Mouse (Mus musculus) yolk sac, embryonic 10.5 days (tissue): Measurements from ENCODE around the gene Kif5a.

Source experiments
- DNase-seq: peaks from one replicate; pipeline ENCODE4 v3.0.0-alpha.2; 2017; ENCODE audit warnings: low spot score

Gene Kif5a

GRCm38 (mm10) chr10:127265727-127266111 is 2.6 kb upstream of the Kif5a start:
- DNase-seq: peak; percentile 10

DNA sequence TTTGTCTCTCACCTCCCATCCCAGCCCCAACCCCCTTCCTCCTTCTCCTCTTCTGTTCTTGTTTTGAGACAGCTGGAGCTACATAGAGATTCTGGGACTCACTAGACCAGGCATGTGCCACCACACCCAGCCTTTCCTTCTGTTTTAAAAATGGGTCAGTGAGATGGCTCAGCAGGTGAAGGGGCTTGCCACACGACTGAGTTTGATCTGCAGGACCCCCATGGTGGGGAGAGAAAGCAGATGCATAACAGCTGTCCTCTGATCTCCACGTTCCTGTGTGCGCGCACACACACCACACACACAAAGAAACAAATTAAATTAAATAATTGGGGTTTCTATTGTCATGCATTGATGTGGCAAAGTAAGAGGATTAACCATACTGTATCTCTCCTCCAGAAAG is 1.8 kb upstream of the Kif5a start:
- no peak for DNase-seq

GRCm38 (mm10) chr10:127264336-127264735 is 1.2 kb upstream of the Kif5a start:
- no peak for DNase-seq

DNA sequence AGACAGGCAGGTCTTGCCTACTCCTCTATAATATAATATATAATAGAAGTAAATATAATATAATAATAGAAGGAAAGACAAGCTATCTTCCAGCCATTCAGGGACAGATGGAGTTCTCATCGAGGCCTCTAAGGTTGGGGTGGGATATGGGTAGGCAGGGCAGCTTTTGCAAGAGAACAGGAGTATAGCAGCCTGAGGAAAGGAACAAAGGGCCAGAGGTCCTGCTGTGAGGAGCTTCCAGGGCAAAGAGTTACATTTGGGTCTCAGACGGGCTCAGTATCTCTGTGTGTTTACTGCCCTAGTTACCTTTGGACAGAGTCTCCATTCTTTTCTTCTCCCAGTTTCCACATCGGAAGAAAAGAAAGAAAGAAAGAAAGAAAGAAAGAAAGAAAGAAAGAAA is 483 bp upstream of the Kif5a start:
- DNase-seq: no peak

DNA sequence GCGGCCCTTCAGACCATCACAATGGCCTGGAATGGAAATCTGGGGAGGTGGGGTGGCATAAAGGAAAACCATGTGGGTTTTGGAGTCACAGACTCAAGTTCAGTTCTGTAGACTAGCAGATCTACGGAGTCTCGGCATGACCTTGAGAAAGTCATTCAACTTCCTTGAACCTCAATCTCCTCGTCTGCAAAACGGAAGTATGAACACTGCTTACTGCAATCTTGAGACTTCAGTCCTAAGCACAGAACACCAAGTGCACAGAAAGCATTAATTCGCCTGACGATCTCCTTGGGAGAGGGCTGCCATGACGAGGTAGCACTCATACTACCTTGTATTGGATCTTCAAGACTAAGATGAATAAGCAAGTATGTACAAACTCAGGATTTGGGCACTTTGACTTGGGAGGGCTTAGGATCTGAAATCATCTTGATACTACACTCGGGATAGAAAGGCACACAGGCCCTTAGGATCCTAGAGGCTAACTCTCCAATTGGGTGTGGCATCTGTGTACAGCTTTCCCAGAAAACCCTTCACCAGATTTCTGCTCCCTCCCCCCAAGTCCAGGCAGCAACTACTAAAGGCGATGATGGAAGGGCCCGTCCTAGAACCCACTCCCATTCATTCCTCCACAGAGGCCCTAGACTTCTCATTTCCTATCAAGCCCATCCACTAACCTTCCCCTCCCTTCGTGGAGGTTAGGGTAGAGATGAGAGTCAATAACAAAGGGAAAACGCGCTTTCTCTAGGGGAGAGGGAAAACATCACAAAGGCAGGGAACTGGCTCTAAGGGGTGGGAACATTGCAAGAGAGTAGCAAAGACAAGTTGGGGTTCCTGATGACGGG is 1.2 kb downstream of the Kif5a start:
- DNase-seq: no peak

DNA sequence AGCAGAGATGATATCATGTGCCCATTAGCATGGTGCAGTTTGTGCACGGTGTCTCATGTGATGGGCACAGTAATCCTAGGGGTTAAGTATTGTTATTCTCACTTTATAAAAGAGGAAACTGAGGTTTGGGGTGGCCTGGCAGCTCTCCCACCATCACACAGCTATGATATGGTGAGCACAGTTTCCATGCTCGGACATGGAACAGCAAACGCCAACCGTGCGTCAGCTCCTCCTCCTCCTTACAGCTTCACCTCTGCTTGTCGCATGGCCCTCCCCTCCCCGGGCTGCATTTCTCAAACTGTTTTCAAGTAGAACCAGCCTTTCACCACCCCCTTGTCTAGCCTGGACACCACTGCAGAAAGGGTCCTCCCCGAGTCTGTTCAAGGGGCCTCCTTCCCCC is 4.7 kb downstream of the Kif5a start:
- DNase-seq: no peak

DNA sequence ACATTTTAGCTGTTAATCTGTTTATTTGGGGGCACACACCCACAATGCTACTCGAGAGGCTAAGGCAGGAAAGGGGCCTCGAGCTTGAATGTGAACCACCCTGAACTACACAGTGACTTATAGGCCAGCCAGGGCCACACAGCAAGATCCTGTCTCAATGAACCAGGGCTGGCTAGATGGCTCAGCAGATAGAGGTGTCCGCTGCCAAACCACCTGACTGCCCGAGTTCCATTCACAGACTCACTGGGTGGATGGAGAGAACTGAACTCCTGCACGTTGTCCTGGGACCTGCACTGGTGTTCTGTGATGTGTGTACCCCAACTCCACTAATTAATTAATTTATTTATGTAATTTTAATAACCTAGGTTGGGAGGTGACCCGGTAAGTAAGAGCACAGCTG is 5.4 kb downstream of the Kif5a start:
- DNase-seq: no peak

DNA sequence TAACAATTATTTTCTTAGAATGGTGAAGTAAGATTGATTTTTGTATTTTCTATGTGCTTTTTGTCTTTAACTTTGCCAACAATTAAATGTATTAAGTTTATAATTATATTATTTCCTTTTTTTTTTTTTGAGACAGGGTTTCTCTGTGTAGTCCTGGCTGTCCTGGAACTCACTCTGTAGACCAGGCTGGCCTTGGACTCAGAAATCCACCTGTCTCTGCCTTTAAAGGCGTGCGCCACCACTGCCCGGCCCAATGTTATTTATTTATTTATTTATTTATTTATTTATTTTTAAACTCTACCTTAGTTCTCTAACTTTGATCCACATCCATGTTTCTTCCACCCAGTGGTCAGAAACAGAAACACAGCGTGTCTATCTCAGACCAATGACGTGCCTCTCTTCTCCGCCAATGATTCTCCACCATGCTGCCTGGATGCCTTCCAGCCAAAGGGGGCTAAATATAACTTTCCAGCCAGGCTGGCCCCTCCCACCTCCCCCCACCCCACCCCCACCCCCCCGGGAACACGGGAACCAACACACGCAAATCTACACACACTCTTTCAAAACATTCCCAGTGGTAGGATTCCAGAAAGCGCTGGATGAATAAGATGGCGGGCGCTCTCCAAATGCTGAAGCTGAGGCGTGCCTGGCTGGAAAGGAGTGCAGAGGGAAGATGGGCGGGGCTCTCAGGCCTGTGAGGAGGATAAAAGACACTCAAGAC is 7.4 kb downstream of the Kif5a start:
- peak; percentile 66 for DNase-seq

DNA sequence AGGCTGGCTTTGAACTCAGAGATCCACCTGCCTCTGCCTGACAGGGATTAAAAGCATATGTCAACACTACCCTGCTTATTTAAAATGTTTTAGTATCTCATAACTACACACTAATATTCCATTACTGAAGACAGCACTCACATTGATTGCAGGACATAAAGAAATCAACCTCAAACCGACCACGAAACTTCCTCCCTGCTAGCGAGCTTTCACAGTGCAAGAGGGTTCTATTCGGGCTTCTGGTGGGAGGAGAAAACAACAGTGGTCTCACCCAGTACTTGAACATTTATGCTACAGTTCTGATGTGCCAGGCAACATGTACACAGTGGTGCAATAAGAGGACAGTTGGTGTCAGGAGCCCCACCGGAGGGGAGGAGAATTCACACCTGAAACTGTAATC is 12.3 kb downstream of the Kif5a start:
- DNase-seq: no peak

GRCm38 (mm10) chr10:127238241-127238824 is 24.8 kb downstream of the Kif5a start:
- DNase-seq: no peak

GRCm38 (mm10) chr10:127236541-127236940 is 26.6 kb downstream of the Kif5a start:
- no peak for DNase-seq

- no peak for DNase-seq
Measured at GRCm38 (mm10) chr10:127233141-127233540, 30.0 kb downstream of the Kif5a start.

DNA sequence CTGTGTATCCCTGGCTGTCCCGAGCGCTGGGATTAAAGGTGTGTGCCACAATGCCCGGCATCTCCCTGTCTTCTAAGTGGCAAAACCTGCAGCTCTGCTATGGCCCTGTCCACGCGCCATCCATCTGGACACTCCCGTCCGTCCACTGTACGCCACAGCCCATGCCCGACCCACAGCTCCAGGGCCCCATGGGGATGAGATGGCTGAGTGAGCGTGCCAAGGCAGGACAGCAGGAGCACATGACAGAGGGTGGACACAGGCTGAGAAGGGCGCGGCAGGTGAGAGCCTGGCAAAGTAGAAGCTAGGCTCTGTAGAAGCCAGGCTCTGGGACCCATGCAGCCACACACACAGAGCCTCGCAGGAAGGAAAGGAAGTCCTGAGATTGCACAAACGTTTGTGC is 31.4 kb downstream of the Kif5a start:
- no peak for DNase-seq

DNA sequence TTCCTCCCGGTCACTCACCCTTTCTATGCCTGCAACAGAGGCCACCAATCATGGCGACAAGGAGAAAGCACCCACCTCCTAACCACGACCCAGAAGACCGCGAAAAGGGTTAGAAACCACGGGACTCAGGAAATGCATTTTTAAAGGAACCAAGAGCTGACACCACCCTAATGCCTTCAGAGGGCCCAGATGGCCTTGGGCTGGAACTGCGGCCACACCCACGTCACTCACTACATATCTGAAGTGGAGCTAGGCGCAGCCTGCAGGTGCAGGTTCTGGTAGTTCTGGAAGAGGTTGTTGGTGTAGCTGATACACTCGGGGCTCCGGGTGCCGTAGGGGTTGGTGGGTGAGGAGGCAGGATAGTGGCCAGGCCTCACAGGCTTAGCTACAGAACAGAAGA is 32.5 kb downstream of the Kif5a start:
- no peak for DNase-seq

DNA sequence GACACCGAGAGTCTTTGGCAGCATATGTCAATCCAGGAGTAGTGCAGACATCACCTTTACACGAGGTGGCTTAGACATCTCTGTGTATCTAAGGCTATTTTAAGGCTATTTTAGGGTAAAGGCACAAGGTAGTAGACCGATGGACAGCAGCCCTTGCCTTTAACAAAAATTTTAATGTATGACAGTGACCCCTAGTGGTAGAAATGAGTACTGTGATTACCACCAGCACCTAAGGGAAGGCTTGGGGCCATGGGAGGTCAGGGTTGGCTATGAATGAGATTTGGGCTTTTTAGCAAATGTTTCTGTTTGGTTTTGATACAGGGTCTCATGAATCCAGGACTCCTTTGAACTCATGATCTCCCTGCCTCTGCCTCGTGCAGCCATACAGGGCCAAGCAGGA is 34.3 kb downstream of the Kif5a start:
- peak; percentile 44 for DNase-seq

- no peak for DNase-seq
Measured at GRCm38 (mm10) chr10:127227163-127227562, 36.0 kb downstream of the Kif5a start.

DNA sequence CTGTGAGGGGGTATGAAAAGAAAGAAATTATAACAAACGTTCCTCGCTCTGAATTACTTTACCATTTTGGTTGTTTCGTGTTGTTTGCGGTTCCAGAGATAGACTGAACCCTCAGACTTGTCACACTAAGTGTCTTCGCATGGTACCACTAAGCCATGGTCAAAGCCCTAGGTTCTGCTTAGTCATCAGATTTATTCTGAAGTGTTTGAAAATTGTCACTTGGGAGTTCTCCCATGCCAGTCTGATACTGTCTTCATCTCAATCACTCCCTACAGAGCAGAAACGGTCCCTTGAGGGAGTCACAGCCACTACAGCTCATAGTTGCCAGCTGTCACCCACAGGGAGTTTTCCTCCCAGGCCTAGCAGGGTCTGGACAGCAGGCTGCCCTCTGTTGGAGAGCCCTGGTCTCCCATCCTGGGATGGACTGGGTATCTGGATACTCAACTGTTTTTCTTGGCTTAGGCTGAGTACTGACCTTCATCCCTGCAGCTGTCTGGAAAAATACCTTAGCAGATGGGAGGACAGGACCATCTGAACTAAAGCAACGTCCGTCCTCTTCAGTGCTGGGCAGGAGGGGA is 36.7 kb downstream of the Kif5a start:
- no peak for DNase-seq

DNA sequence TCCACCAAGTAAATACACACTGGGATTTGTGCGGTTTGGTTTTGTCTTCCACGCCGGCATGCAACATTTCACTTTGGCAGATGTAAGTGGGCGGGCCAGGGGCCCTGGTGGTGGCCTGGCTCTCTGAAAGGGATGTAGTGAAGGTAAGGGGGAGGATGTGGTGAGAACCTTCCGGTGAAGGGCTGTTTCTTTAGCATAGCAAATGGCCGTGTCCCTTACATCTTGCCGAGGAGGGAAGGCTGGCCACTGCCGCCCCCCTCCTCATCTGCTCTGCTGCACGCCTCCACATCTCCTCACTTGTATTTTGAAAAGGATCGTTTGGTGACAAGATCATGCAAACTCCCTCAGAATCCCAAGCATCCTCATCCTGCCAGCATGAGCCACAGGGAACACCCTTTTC is 37.4 kb downstream of the Kif5a start:
- DNase-seq: no peak

DNA sequence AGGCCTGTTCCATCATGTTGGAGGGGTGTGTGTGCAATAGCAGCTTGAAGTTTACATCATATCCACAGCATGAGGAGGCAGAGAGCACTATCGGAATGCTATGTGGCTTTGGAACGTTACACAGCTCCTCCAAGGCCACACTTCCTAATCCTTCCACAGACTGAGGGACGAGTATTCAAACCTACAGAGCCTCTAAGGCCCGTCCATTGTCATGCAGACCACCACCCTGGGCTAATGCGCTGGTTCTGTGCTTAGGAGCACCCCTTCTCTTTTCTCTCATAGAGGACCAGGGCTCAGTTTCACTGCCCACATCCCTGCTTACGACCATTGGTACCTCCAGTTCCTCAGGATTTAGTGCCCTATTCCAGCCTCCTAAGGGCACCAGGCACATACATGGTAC is 37.9 kb downstream of the Kif5a start:
- DNase-seq: no peak

DNA sequence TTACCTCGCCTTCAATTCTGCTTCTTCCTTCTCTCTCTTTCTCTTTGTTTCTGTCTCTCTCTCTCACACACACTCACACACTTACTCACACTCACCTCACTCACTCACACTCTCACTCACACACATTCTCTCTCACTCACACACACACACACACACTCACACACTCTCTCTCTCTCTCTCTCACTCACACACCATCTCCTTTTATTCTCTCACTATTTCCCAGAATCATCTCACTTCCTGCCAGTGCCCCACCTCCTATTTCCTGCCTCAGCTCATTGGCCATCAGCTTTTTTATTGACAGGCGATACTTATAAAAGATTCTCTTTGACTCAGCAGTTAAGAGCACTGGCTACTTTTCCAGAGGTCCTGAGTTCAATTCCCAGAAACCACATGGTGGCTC is 44.8 kb downstream of the Kif5a start:
- DNase-seq: no peak

DNA sequence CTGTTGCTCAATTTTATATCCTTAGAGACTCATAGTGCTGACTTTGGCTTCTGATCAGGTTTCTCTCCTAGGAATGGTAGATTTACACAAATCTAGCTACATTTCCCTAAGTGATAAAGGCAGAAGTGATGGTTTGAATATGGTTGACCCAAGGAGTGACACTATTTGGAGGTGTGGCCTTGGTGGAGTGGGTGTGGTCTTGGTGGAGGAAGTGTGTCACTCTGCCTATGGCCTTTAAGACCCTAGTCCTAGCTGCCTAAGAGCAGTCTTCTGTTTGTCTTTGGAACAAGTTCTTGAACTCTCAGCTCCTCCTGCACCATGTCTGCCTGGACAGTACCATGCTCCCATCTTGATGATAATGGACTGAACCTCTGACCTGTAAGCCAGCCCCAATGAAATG is 46.0 kb downstream of the Kif5a start:
- DNase-seq: no peak

DNA sequence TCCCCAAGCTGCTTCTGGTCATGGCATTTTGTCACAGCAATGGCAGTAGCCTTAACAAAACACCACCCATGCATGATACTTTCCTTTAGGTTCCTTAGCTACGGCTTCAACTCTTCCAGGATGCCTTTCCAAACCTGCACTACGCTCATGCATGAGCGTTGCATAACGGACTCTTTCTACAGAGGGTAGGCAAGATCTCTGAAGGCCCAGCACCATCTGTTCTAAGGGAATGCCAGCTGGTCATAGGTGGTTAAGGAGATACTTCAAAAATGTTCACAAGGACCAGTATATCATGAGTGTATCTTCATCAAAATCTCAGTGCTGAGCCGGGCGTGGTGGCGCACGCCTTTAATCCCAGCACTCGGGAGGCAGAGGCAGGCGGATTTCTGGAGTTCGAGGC is 46.7 kb downstream of the Kif5a start:
- DNase-seq: no peak

DNA sequence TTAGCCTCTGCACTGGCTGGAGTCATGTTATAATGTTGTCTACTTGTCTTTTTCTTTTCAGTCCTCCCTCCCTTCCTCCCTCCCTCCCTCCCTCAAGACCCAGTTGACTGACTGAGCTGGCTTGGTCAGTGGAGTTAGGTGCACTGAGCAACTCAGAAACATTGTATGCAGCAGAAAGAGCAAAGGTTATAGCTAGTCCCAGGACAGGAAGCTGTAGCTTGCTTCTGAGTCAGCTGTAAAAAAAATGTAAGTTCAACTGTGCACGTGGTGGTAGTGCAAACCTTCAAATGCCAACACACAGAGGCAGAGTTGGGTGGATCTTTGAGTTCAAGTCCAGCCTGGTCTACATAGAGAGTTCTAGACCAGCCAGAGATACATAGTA is 48.7 kb downstream of the Kif5a start:
- DNase-seq: peak; percentile 75
